Mouse (Mus musculus) liver, embryonic 15.5 days (tissue): Measurements from ENCODE around the gene Gm20532. TPM values are rescaled to one million over a fixed set of nuclear protein-coding genes. Genes with fewer than 3 reads are reported as not detected.

Experiments used
- ATAC-seq: fragments of 200-750 bp; cut with Nextera tagmentation; 2 replicates; pipeline ENCODE4 v1.8.0; 2017; ENCODE audit warnings: moderate number of reproducible peaks, mild to moderate bottlenecking, moderate library complexity; ENCODE audit not compliant: insufficient read depth
- H3K27ac ChIP-seq: fragments of 300-500 bp; sonication (generic); replicated peaks from 2 replicates; pipeline ENCODE4 v1.5.1; 2015; ENCODE audit warnings: mild to moderate bottlenecking, inconsistent platforms
- H3K27me3 ChIP-seq: fragments of 300-500 bp; sonication (generic); 2 replicates; pipeline ENCODE4 v1.6.1; 2015; ENCODE audit warnings: mild to moderate bottlenecking, inconsistent platforms
- H3K36me3 ChIP-seq: fragments of 300-500 bp; sonication (generic); replicated peaks from 2 replicates; pipeline ENCODE4 v1.6.1; 2015; ENCODE audit warnings: moderate library complexity, mild to moderate bottlenecking, inconsistent platforms
- H3K4me1 ChIP-seq: fragments of 300-500 bp; sonication (generic); replicated peaks from 2 replicates; pipeline ENCODE4 v1.6.1; 2015; ENCODE audit warnings: inconsistent platforms
- H3K4me2 ChIP-seq: fragments of 300-500 bp; sonication (generic); 2 replicates; pipeline ENCODE4 v1.6.1; 2015; ENCODE audit warnings: moderate library complexity, mild to moderate bottlenecking, inconsistent platforms
- H3K4me3 ChIP-seq: fragments of 300-500 bp; sonication (generic); replicated peaks from 2 replicates; pipeline ENCODE4 v1.5.1; 2015; ENCODE audit warnings: mild to moderate bottlenecking, inconsistent platforms
- H3K9ac ChIP-seq: fragments of 300-500 bp; sonication (generic); 2 replicates; pipeline ENCODE4 v1.6.1; 2015; ENCODE audit warnings: moderate library complexity, mild to moderate bottlenecking, inconsistent platforms
- H3K9me3 ChIP-seq: fragments of 300-500 bp; sonication (generic); replicated peaks from 2 replicates; pipeline ENCODE4 v1.6.1; 2016; ENCODE audit warnings: inconsistent platforms
- WGBS: fragments of 180-500 bp; shearing (Covaris S2); methylation state at CpG from one replicate; pipeline ENCODE4 v1.1.7; 2015; ENCODE audit warnings: mixed read lengths; ENCODE audit not compliant: insufficient replicate concordance; 5-methylcytosine and 5-hydroxymethylcytosine counted together
- polyA plus RNA-seq: library from polyadenylated mRNA; unstranded; fragments of >200 nt; fragmentation: Nextera tagmentation; extraction: Ambion mirVana; gene quantifications from 2 replicates; pipeline ENCODE4 v1.2.1, GENCODE M21; 2015

Gene Gm20532
- polyA plus RNA-seq, 1 experiment from 2014 or later = not detected

DNA sequence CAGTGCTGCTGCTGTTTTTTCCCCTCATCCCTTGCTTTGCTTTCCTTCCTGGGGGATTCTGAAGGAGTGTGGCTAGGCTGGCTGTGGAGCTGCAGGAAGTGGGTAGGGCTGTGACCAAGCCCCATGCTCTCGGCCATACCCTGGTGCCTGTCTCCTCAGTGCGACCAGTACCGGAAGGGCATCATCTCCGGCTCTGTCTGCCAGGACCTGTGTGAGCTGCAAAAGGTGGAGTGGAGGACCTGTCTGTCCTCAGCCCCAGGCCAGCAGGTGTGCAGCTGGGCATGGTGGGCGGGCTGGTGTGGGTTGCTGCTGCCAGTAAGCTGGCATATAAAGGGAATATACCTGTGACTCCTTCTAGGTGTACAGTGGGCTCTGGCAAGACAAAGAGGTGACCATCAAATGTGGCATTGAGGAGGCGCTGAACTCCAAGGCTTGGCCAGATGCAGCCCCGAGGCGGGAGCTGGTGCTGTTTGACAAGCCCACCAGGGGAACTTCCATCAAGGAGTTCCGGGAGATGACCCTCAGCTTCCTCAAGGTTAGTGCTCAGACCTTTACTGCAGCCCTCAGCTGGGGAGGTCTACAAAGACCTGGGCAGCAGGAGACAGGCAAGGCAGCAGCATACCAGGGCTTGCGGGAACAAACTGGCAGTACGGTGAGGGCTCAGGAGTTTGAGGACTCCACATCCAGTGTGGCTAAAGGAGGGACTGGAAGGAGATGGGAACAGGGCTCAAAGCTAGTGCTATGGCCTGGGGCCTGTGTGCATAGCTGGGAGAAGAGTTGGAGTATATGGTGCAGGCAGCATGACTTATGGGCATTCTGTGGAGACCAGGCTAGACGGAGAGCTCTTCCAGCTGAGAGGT, 48.4 kb downstream of the Gm20532 start:
- Histone ChIP-seq H3K36me3 (peaks cover 46% of the 10 kb centered on the region), H3K27me3 (peaks cover under 1% of the 10 kb centered on the region; the same call in 1 of the 2 replicates), H3K4me1 (peaks cover 33% of the 10 kb centered on the region), H3K4me2 (no peak overlapping the region), H3K27ac (no peak overlapping the region), H3K9me3 (no peaks in the 10 kb centered on the region), H3K9ac (no peak overlapping the region), H3K4me3 (no peak overlapping the region)
- ATAC-seq = no peak
- WGBS = 43% methylated on average over 12 of the region's 12 CpGs

DNA sequence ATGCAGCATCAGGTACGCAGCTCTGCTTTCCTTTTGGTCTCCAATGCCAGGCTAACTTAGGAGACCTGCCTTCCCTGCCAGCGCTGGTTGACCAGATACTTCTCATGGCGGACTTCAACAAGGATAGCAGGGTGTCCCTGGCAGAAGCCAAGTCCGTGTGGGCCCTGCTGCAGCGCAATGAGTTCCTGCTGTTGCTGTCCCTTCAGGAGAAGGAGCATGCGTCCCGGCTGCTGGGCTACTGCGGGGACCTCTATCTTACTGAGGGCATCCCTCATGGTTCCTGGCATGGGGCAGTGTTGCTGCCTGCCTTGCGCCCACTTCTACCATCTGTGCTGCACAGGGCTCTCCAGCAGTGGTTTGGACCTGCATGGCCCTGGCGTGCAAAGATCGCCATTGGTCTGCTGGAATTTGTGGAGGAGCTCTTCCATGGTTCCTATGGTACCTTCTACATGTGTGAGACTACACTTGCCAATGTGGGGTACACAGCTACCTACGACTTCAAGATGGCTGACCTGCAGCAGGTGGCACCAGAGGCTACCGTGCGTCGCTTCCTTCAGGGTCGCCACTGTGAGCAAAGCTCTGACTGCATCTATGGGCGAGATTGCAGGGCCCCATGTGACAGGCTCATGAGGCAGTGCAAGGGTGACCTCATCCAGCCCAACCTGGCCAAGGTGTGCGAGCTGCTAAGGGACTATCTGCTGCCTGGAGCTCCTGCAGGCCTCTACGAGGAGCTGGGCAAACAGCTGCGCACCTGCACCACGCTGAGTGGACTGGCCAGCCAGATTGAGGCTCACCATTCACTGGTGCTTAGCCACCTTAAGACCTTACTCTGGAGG, 49.3 kb downstream of the Gm20532 start:
- peaks cover 46% of the 10 kb centered on the region for H3K36me3 ChIP-seq
- H3K27me3 ChIP-seq = no peaks in the 10 kb centered on the region
- H3K9me3 ChIP-seq = no peaks in the 10 kb centered on the region
- 60% methylated on average over 21 of the region's 21 CpGs for WGBS
- H3K4me1 ChIP-seq = peaks cover 38% of the 10 kb centered on the region
- no peak overlapping the region for H3K27ac ChIP-seq
- no peak overlapping the region for H3K9ac ChIP-seq
- H3K4me2 ChIP-seq = no peak overlapping the region
- H3K4me3 ChIP-seq = no peak overlapping the region
- no peak for ATAC-seq

GRCm38 (mm10) chr2:26636325-26636635, 49.8 kb downstream of the Gm20532 start:
- no peak overlapping the region for H3K9ac ChIP-seq
- H3K4me3 ChIP-seq = no peak overlapping the region
- peaks cover 46% of the 10 kb centered on the region for H3K36me3 ChIP-seq
- no peaks in the 10 kb centered on the region for H3K9me3 ChIP-seq
- ATAC-seq = no peak
- H3K27me3 ChIP-seq = no peaks in the 10 kb centered on the region
- H3K4me1 ChIP-seq = peaks cover 41% of the 10 kb centered on the region
- H3K27ac ChIP-seq = no peak overlapping the region
- no peak overlapping the region for H3K4me2 ChIP-seq
- 47% methylated on average over 2 of the region's 2 CpGs for WGBS

DNA sequence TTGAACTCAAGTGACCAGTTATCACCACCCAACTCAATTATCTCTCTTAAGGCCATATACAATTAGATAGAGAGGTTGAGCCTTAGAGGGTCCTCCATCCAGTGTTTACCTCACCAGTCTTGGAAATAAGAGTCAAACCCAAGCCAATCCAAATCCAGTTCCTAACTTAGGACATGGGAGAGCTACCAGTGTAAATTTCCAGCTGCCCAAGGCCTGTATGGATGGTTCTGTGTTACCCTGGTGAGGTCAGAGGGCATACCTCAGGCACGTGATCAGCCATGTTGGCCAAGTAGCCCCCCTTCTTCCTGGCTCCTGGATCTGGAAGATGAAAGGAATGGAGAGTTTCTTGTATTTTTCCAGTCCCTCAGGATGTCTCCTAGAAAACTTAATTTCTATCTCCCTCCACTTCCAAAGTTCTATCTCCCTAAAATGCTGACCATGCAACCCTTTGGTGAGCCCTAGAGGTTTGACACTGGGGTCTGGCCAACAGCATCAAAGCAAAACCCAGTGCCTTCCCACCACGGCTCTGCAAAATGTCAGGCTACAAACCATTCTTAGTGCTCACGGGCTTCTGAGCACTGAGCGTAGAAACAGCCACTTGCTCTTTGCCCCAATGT, 51.0 kb downstream of the Gm20532 start:
- Histone ChIP-seq H3K4me3 (no peak overlapping the region), H3K27ac (no peak overlapping the region), H3K4me1 (peaks cover 41% of the 10 kb centered on the region), H3K9me3 (no peaks in the 10 kb centered on the region), H3K4me2 (peak overlapping the region; percentile 83; the same call in 1 of the 2 replicates), H3K27me3 (no peaks in the 10 kb centered on the region), H3K9ac (no peak overlapping the region), H3K36me3 (peaks cover 46% of the 10 kb centered on the region)
- no peak for ATAC-seq
- WGBS = 65% methylated on average over 4 of the region's 4 CpGs

DNA sequence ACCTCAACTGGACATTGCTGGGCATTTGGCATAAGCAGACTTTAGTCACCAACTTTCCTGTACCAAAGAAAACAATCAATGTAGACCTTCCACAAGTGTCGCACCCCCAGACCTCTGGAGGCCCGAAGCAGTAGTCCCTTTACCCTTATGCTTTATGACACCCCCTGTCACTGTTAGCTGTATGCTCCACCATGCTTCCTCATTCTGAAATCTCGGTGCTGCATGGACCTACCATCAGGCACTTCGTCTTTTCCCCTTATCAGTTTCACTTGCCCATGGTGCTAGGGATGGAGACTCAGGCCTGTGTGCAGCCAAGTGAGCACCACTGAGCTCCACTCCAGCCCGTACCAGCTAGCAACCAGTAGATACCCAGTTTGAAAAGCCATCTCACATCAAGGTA, 51.6 kb downstream of the Gm20532 start:
- 46% methylated on average over 5 of the region's 5 CpGs for WGBS
- H3K4me1 ChIP-seq = peaks cover 41% of the 10 kb centered on the region
- H3K4me3 ChIP-seq = peak overlapping the region; percentile 76
- no peak for ATAC-seq
- H3K9ac ChIP-seq = peak overlapping the region; percentile 75; the same call in 1 of the 2 replicates
- no peaks in the 10 kb centered on the region for H3K27me3 ChIP-seq
- peak overlapping the region; percentile 83 for H3K4me2 ChIP-seq
- H3K27ac ChIP-seq = no peak overlapping the region
- H3K9me3 ChIP-seq = no peaks in the 10 kb centered on the region
- peaks cover 46% of the 10 kb centered on the region for H3K36me3 ChIP-seq

- peak overlapping the region; percentile 53; the same call in 1 of the 2 replicates for H3K27ac ChIP-seq
- no peaks in the 10 kb centered on the region for H3K27me3 ChIP-seq
- H3K4me2 ChIP-seq = peak overlapping the region; percentile 83
- H3K4me3 ChIP-seq = peak overlapping the region; percentile 76
- H3K36me3 ChIP-seq = peaks cover 46% of the 10 kb centered on the region
- 27% methylated on average over 5 of the region's 5 CpGs for WGBS
- H3K9ac ChIP-seq = peak overlapping the region; percentile 75
- H3K4me1 ChIP-seq = peaks cover 41% of the 10 kb centered on the region
- H3K9me3 ChIP-seq = no peaks in the 10 kb centered on the region
- no peak for ATAC-seq
Measured at GRCm38 (mm10) chr2:26638572-26638971, 52.1 kb downstream of the Gm20532 start.

- Histone ChIP-seq H3K9me3 (no peaks in the 10 kb centered on the region), H3K4me1 (peaks cover 41% of the 10 kb centered on the region), H3K36me3 (peaks cover 46% of the 10 kb centered on the region), H3K9ac (peak overlapping the region; percentile 75), H3K4me3 (peak overlapping the region; percentile 76), H3K27ac (peak overlapping the region; percentile 53; the same call in 1 of the 2 replicates), H3K27me3 (no peaks in the 10 kb centered on the region), H3K4me2 (peak overlapping the region; percentile 83)
- 2% methylated on average over 8 of the region's 8 CpGs for WGBS
- peak; percentile 39; the same call in 1 of the 2 replicates for ATAC-seq
Measured at GRCm38 (mm10) chr2:26639083-26639482, 52.6 kb downstream of the Gm20532 start.

GRCm38 (mm10) chr2:26639838-26640830, 53.7 kb downstream of the Gm20532 start:
- Histone ChIP-seq H3K27ac (peak overlapping the region; percentile 56; the same call in 1 of the 2 replicates), H3K4me3 (peak overlapping the region; percentile 76), H3K27me3 (no peaks in the 10 kb centered on the region), H3K4me2 (peak overlapping the region; percentile 83), H3K36me3 (peaks cover 37% of the 10 kb centered on the region), H3K9ac (peak overlapping the region; percentile 75), H3K9me3 (no peaks in the 10 kb centered on the region), H3K4me1 (peaks cover 35% of the 10 kb centered on the region)
- peak; percentile 70 for ATAC-seq
- WGBS = 3% methylated on average over 49 of the region's 49 CpGs

- H3K4me1 ChIP-seq = peaks cover 35% of the 10 kb centered on the region
- 26% methylated on average over 7 of the region's 7 CpGs for WGBS
- H3K9me3 ChIP-seq = no peaks in the 10 kb centered on the region
- no peak overlapping the region for H3K4me3 ChIP-seq
- ATAC-seq = no peak
- no peak overlapping the region for H3K27ac ChIP-seq
- no peaks in the 10 kb centered on the region for H3K27me3 ChIP-seq
- H3K36me3 ChIP-seq = peaks cover 27% of the 10 kb centered on the region
- H3K4me2 ChIP-seq = no peak overlapping the region
- H3K9ac ChIP-seq = no peak overlapping the region
Measured at GRCm38 (mm10) chr2:26641006-26641647, 54.7 kb downstream of the Gm20532 start.

DNA sequence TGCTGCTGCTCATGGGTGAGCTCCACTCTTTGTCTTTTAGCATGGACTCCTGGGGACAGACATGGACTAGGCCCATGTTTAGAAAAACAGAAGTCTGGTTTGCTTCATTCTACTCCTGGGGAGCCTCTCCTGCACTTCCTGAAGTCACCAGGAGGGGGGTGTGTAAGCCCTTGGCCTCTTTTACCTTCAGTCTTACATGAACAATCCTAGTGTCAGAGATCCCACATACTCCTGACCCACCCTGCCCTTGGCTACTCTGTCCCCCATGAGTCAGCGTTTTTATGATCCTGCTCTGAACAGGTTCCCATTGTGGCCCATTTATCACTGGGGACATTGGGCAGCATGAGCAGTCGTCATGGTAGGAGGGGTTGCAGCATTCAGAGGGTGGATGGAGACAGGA, 57.5 kb downstream of the Gm20532 start:
- WGBS = 40% methylated on average over 2 of the region's 2 CpGs
- no peaks in the 10 kb centered on the region for H3K9me3 ChIP-seq
- H3K27me3 ChIP-seq = no peaks in the 10 kb centered on the region
- no peak overlapping the region for H3K4me2 ChIP-seq
- H3K4me3 ChIP-seq = no peak overlapping the region
- no peak overlapping the region for H3K9ac ChIP-seq
- ATAC-seq = no peak
- no peak overlapping the region for H3K27ac ChIP-seq
- H3K4me1 ChIP-seq = peaks cover 17% of the 10 kb centered on the region
- H3K36me3 ChIP-seq = no peaks in the 10 kb centered on the region
